Mouse (Mus musculus) layer of hippocampus, adult 18-20 months (tissue): ENCODE data around the gene Abhd17a. TPM values are rescaled to one million over a fixed set of nuclear protein-coding genes. Genes with fewer than 3 reads are reported as not detected.
"Not testable (repeated sequence)": the region's sequence is repeated elsewhere in the genome, so short reads cannot be mapped to it uniquely, and the experiment has no call there.

ENCODE experiments used
- DNase-seq, 2 experiments: peaks; one replicate each; pipeline ENCODE4 v3.0.0; 2022; ENCODE audit warnings: low spot score in 2 of 2
- total RNA-seq, 2 experiments: library from RNA; stranded (reverse); gene quantifications; 2 replicates each; pipeline ENCODE4 v1.2.3; 2021

Abhd17a gene
- total RNA-seq, 2 experiments from 2014 or later, result 166 to 168 TPM

GRCm38 (mm10) chr10:80609269-80609924 is 19.3 kb upstream of the Abhd17a start:
- no peak for DNase-seq

GRCm38 (mm10) chr10:80608435-80608834 is 18.3 kb upstream of the Abhd17a start:
- DNase-seq, result no peak

GRCm38 (mm10) chr10:80606737-80607350 is 16.7 kb upstream of the Abhd17a start:
- DNase-seq, result no peak

DNA sequence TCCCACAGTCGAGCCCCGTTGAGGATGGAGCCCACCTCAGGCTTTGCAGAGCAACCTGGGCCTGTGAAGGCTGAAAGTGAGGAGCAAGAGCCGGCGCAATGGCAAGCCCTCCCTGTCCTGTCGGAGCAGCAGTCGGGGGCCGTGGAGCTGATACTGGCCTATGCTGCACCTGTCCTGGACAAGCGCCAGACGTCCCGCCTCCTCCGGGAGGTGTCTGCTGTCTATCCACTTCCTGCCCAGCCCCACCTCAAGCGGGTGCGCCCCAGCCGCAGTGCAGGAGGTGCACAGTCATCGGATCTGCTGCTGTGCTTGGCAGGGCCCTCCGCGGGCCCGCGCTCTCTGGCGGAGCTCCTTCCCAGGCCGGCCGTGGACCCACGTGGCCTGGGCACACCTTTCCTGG is 16.2 kb upstream of the Abhd17a start:
- DNase-seq, result no peak

DNA sequence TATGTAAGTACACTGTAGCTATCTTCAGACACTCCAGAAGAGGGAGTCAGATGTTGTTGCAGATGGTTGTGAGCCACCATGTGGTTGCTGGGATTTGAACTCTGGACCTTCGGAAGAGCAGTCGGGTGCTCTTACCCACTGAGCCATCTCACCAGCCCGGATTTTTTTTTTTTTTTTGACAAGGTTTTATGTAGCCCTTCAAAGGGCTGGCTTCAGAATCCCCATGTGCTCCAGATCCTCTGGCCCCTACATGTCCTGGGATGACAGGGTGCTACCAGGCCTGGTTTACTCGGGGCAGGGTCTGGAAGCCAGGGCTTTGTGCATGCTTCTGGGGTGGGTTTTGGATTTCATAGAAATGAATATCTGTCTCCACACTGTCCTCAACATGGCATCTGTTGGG is 15.6 kb upstream of the Abhd17a start, which contains the start of gene Gm49322:
Gm49322 (plus strand) TSS at position 301 of the 400 bp plus-strand sequence.
- DNase-seq, result not testable (repeated sequence)

DNA sequence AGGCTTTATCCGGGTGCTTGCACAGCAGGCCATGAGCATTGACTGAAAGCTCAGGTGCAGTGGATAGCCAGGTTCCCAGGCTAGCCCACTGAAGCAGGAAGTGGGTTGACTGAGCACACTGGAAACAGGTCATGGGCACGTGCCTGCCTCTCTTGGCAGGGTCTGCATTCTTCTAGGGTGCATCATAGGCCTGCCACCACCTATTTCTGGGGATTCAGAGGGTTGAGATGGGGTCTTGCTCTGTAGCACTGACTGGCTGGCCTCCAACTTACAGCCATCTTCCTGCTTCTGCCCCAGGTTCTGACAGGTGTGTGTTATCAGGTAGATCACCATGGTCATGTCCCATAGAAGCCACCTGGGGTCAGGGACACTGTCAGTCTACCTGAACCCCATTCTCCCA is 14.8 kb upstream of the Abhd17a start:
- DNase-seq, result no peak

DNA sequence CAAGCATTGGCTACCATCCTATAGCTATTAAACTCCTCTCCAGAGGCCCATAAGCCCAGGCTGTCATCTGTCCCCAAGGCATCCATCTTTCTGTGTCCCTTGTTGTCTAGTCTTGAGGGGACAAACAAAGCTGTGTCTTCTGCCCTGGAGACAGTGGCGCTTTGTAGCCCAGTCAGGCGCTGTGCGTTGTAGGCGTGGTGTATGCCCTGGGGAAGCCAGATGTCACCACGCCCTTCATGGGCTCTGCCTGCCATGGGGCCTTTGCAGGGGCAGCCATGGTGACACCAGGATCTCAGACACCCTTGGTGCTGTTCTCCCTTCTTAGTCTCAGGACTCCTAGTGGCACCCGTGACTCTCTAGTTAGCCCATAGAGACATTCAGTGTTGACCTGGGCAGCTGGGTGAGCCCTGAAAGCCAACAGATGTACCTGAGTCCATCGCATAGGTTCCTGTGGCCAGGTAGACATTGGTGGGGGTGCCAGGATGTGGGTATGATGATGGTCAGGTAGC is 13.9 kb upstream of the Abhd17a start:
- peak in 1 of 2 experiments; percentile 49 for DNase-seq

- no peak for DNase-seq
Measured at GRCm38 (mm10) chr10:80603364-80603763, 13.2 kb upstream of the Abhd17a start.

DNA sequence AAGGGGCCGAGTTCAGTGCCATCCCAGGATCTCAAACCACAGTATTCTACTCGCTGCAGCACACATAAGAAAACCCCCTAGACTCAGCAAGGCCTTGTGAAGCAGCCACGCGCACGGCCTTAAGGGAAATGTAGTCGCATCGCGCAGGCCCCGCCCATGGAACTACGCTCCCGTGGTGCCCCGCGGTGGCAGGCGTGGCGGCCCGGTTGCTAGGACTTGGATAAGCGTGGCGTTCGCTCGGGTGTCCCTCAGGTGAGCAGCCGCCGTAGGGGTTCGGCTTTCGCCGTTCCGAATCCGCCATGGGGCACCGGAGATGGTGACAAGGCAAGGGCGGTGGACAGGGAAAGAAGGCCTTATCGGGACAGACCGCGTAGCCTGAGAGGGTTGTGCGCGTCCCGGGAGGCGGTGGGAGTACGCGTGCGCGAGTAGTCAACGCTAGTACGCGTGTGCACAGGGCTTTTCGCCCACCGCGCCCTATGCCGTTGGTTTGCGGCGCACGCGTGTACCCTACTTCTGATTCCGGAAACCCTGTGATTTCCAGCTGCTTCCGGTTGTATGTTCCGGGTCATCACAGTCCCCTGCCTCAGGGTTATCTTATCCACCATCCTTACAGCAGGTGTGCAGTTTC is 12.7 kb upstream of the Abhd17a start, which contains the start of the genes Scamp4 and Adat3:
Scamp4 (plus strand) TSS at position 175 of the 628 bp plus-strand sequence.
Adat3 (plus strand) TSS at position 183 of the 628 bp plus-strand sequence.
- peak; percentile 95 to 98 for DNase-seq

DNA sequence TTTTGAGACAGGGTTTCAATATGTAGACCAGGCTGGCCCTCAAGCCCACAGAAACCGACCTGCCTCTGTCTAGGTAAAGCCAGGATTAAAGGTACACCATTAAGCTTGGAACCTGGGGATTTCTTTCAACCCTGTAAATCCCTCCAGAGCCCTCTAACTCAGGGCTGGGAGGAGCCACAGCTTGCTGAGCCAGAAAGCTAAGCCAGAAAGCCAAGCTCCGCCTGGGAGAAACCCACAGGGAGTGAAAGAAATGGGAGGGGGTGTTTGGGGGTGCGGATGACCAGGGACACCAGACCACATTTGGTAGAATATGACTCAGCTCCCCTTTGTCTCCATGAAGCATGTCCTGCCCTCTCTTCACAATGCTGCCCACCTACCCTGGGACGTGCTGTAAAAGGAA is 6.2 kb upstream of the Abhd17a start:
- no peak for DNase-seq

- no peak for DNase-seq
Measured at GRCm38 (mm10) chr10:80589127-80589878, 838 bp downstream of the Abhd17a start.

GRCm38 (mm10) chr10:80587305-80587657 is 2.9 kb downstream of the Abhd17a start:
- no peak for DNase-seq

DNA sequence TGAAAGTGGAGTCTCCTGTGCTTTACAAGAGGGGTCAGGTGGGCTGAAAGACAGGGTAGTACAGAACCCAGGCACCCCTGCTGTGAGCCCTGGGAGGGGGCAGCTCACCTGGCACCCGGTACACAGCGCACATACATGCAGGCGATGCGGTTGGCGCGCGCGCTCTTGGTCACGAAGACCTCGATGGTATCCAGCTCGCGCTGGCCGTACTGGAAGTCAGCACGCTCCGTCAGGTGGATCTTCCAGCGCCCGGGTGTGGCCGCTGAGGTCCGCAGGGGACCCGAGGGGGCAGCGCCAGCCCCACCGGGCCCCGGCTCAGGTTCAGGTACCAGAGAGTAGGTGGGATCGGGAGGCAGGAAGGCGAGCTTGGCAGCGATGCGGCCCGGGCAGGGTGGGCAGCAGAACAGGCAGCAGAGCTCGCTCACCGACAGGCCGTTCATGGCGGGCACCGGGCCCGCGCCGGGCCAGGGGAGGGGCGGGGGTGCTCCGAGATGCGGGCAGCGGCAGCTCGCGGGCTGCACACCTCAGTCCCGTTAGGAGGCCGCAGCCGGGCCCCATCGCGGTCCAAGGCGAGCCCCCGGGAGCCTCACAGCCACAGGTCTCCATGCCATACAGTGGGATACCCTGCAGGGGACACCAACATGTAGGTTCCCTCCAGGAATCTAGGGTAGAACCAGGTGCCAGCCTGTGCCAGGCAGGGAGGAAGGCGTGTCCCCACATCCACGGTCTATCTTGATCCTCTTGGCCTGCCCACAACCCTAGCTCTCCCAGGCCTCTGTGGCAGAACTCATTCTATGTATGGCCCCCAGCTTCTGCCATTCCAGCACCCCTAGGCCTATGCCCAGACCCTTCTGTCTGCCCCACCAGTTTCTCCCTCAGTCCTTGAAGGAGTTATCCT is 3.5 kb downstream of the Abhd17a start:
- DNase-seq, result no peak

DNA sequence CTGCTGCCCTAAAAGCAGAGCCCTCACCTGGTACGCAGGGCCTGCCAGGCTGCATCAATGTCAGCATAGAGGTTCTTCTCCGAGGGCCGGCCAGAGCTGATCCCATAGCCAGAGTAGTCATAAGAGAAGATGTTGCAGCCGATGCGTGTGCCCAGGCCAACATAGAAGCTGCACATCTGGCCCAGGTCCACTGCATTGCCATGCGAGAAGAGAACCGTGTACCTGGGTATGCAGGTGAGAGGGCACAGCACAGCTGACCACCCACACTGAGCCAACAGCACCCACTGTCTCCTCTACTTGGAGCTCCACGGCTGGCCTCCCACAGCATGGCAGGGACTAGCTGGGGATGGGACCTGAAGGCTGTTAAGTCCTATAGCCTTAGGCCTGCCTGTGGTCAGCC is 4.6 kb downstream of the Abhd17a start:
- DNase-seq, result no peak

DNA sequence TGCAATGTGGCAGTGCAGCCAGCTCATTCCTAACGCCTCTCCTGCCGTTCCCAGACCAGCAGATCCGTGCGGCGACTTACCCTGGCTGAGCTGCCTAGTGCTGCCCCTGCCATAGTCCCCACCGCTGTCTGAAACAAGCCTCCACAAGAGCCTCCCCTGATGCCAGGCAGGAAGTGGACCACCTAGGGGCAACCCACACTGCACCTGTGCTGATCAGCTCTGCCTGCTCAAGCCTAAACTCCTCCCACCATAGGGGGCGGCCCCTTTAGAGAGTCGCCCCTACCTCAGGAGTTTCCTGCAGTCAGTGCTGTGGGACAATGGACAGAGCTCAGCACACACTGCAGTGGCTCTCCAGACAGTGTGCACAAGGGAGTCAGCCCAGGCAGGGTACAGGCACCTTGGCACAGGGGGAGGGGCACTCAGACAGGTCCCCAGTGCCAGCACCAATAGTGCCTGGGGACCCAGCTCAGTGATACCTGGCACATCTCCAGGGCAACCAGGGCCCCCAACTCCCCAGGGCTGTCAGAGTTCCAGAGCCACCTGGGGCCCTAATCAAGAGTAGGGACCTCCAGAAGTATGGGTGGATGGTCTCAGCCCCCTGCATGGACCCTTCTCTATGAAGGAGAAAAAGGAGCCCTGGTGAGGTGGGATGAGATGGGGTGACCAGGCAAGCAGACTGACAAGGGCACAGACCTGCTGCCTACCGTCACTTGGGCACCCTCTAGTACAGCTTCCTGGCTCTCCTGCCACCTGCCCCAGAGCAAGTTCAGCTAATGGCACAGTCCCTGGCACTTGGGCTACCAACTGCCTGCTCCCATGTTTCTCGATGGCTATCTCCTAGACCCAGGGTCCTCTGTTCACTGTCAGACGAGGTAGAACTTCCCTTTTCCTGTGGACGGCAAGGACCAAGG is 5.2 kb downstream of the Abhd17a start:
- no peak for DNase-seq

- DNase-seq, result no peak
Measured at GRCm38 (mm10) chr10:80584045-80584488, 6.1 kb downstream of the Abhd17a start.

DNA sequence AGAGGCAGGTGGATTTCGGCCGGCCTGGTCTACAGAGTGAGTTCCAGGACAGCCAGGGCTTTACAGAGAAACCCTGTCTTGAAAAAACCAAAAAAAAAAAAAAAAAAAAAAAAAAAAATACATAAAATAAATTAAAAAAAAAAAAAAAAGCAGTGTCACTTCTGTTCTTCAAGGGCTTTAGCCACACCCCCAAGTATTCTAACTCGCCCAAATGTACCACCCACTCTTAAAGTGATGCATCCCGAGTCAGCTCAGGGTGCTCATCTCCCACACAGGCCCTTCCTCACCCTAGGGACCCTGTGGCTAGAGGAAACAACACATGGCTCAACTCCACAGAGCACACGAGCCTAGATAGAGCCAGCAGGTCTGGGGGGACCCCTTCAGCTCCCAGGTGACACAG is 7.1 kb downstream of the Abhd17a start:
- no peak for DNase-seq

GRCm38 (mm10) chr10:80578911-80579310 is 11.2 kb downstream of the Abhd17a start:
- peak in 1 of 2 experiments; percentile 65 for DNase-seq

DNA sequence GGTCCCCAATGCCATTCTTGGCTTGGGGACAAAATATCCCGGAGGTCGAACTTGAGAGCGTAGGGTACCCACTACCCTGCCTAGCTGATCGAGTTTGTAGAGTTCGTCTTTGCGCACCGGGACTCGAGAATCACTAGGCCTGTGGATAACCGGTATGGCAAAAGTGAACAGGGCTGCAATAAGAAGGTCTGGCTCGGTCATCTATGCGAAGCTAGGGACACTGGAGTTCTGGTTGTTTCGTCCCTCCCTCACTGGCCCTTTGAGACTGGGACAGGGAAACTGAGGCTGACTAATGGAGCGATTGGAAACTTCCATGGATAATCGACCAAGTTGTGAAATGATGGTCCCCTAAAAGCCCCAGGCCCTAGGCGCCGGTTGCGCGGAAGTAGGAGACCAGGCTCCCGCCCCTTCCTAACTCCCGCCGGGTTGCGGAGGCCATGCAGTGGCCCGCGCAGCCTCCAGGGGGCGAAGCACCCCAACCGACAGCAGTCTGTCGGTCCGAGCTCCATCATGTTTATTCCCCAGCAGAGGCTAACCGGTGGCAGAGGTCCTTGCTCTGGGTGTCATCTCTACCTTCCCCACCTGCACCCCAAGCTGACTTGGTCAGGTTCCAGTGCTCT is 11.9 kb downstream of the Abhd17a start:
- peak in 1 of 2 experiments; percentile 74 for DNase-seq
